In genomic region chr6:91486736-91487453, GRCm38 (mm10) we compare ENCODE assay signal across 14 mouse cellular contexts.
"Had no signal": no experiment of that assay in that cellular context is flagged by ENCODE, and none has a peak within 500 bp of the region (broad histone marks: within the 10 kb centered on the region; RNA-seq: fewer than 3 reads in every experiment).

No protein-coding gene starts in this region.

- H3K4me2 ChIP-seq: liver, embryonic 13.5 days; lung, embryonic 15.5 days; midbrain, embryonic 12.5 days; neural tube, embryonic 13.5 days; stomach, embryonic 15.5 days had no signal

- H3K9me3 ChIP-seq: limb, embryonic 10.5 days; liver, embryonic 13.5 days; lung, embryonic 15.5 days; midbrain, embryonic 12.5 days; neural tube, embryonic 13.5 days; stomach, embryonic 15.5 days had no signal

- H3K27ac ChIP-seq: layer of hippocampus, adult 2 months; limb, embryonic 10.5 days; liver, embryonic 13.5 days; lung, embryonic 15.5 days; midbrain, embryonic 12.5 days; neural tube, embryonic 13.5 days; stomach, embryonic 15.5 days had no signal

- H3K4me3 ChIP-seq: layer of hippocampus, adult 2 months; limb, embryonic 10.5 days; liver, embryonic 13.5 days; lung, embryonic 15.5 days; midbrain, embryonic 12.5 days; neural tube, embryonic 13.5 days; stomach, embryonic 15.5 days had no signal

- H3K4me1 ChIP-seq: limb, embryonic 10.5 days; lung, embryonic 15.5 days; midbrain, embryonic 12.5 days; neural tube, embryonic 13.5 days had no signal

- H3K9ac ChIP-seq: liver, embryonic 13.5 days; liver, postnatal 0 days; lung, embryonic 15.5 days; midbrain, embryonic 12.5 days; neural tube, embryonic 13.5 days; stomach, embryonic 15.5 days had no signal

- DNase-seq: kidney, adult 9 months; kidney, postnatal 10 days; kidney, postnatal 4 days; liver, embryonic 13.5 days; liver, postnatal 0 days; right cerebral cortex, postnatal 14 days; thymus, postnatal 36 days had no signal

- ATAC-seq: liver, postnatal 0 days; midbrain, embryonic 16.5 days had no signal

- H3K27me3 ChIP-seq: liver, embryonic 13.5 days; lung, embryonic 15.5 days; midbrain, embryonic 12.5 days; neural tube, embryonic 13.5 days; stomach, embryonic 15.5 days had no signal
